Mouse (Mus musculus): ENCODE results near the gene 3110082I17Rik. TPM values are rescaled to one million over a fixed set of nuclear protein-coding genes. Genes with fewer than 3 reads are reported as not detected.
A peak's percentile ranks its signal among the peaks of the same experiment; 100 is the strongest.

3110082I17Rik gene
- polyA plus RNA-seq, 2 experiments, result 11.2 to 11.6 TPM

GRCm38 (mm10) chr5:139411117-139411516 lies 49.2 kb downstream of the 3110082I17Rik start:
- no peak overlapping the region for H3K27ac ChIP-seq
- no peaks in the 10 kb centered on the region for H3K27me3 ChIP-seq (ENCODE audit: control insufficient read depth, insufficient read depth, low read length)
- DNase-seq (ENCODE audit: low read depth in 3 of 3, low spot score in 3 of 3) (no peak), ATAC-seq (ENCODE audit: insufficient read depth) (no peak)
- no peaks in the 10 kb centered on the region; a peak in 1 of 4 replicates for H3K4me1 ChIP-seq (replicated peaks; ENCODE audit: control insufficient read depth in 2 of 2, insufficient read depth in 2 of 2, low read length in 1 of 2)
- H3K4me3 ChIP-seq (ENCODE audit: insufficient read depth in 1 of 2, low read depth in 2 of 2, low read length in 2 of 2), result no peak overlapping the region
- no peak for TF ChIP-seq CTCF (IDR thresholded peaks at IDR 0.05; ENCODE audit: low read depth)
- TF ChIP-seq EP300 (IDR thresholded peaks at IDR 0.05; ENCODE audit: low read depth), result no peak
- 76% methylated on average over 6 of the region's 6 CpGs for WGBS (ENCODE audit: insufficient replicate concordance)
- no peaks in the 10 kb centered on the region for H3K9me3 ChIP-seq (ENCODE audit: control insufficient read depth, low read length)
- H3K4me2 ChIP-seq (ENCODE audit: low read depth), result no peak overlapping the region
- H3K9ac ChIP-seq (replicated peaks), result no peak overlapping the region
- no peaks in the 10 kb centered on the region for H3K36me3 ChIP-seq (replicated peaks; ENCODE audit: control insufficient read depth, insufficient read depth, low read depth)

DNA sequence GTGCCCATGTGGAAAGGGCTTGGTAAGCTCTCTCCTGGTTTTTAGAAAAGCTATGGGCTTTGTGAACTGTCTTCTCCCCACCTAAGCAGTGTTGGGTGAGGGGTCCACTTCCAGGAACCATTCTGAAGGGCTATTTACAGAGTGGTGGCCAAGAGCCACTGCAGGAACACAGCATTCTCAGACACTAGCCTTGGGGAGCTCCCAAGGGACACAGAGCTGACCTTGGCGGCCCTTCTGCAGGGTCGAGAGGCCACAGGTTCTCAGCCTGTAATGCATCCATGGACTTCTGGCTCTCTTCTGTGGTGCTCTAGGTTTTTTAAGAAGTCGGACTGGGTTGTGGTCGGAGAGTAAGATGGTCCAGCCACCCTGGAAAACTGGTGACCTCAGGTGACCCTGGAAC lies 50.3 kb downstream of the 3110082I17Rik start:
- H3K27ac ChIP-seq, result no peak overlapping the region
- no peaks in the 10 kb centered on the region for H3K27me3 ChIP-seq (ENCODE audit: control insufficient read depth, insufficient read depth, low read length)
- ATAC-seq (ENCODE audit: insufficient read depth), result no peak
- no peak overlapping the region for H3K4me2 ChIP-seq (ENCODE audit: low read depth)
- TF ChIP-seq EP300 (IDR thresholded peaks at IDR 0.05; ENCODE audit: low read depth) (no peak), CTCF (IDR thresholded peaks at IDR 0.05; ENCODE audit: low read depth) (no peak)
- no peak for DNase-seq (ENCODE audit: low read depth in 3 of 3, low spot score in 3 of 3)
- no peaks in the 10 kb centered on the region for H3K36me3 ChIP-seq (replicated peaks; ENCODE audit: control insufficient read depth, insufficient read depth, low read depth)
- H3K9ac ChIP-seq (replicated peaks), result no peak overlapping the region
- no peaks in the 10 kb centered on the region for H3K9me3 ChIP-seq (ENCODE audit: control insufficient read depth, low read length)
- 73% methylated on average over 4 of the region's 4 CpGs for WGBS (ENCODE audit: insufficient replicate concordance)
- H3K4me3 ChIP-seq (ENCODE audit: insufficient read depth in 1 of 2, low read depth in 2 of 2, low read length in 2 of 2), result no peak overlapping the region
- peaks cover 4 to 9% of the 10 kb centered on the region in 2 experiments; a peak in 3 of 4 replicates for H3K4me1 ChIP-seq (replicated peaks; ENCODE audit: control insufficient read depth in 2 of 2, insufficient read depth in 2 of 2, low read length in 1 of 2)

- Histone ChIP-seq H3K9ac (replicated peaks) (no peak overlapping the region), H3K4me1 (replicated peaks; ENCODE audit: control insufficient read depth in 2 of 2, insufficient read depth in 2 of 2, low read length in 1 of 2) (peaks cover 4 to 16% of the 10 kb centered on the region in 2 experiments; a peak in 3 of 4 replicates), H3K27me3 (ENCODE audit: control insufficient read depth, insufficient read depth, low read length) (no peaks in the 10 kb centered on the region), H3K27ac (no peak overlapping the region), H3K9me3 (ENCODE audit: control insufficient read depth, low read length) (no peaks in the 10 kb centered on the region), H3K4me2 (ENCODE audit: low read depth) (no peak overlapping the region), H3K36me3 (replicated peaks; ENCODE audit: control insufficient read depth, insufficient read depth, low read depth) (no peaks in the 10 kb centered on the region), H3K4me3 (ENCODE audit: insufficient read depth in 1 of 2, low read depth in 2 of 2, low read length in 2 of 2) (no peak overlapping the region)
- 65% methylated on average over 12 of the region's 12 CpGs for WGBS (ENCODE audit: insufficient replicate concordance)
- no peak for TF ChIP-seq CTCF (IDR thresholded peaks at IDR 0.05; ENCODE audit: low read depth)
- TF ChIP-seq EP300 (IDR thresholded peaks at IDR 0.05; ENCODE audit: low read depth), result no peak
- DNase-seq (ENCODE audit: low read depth in 3 of 3, low spot score in 3 of 3) (no peak), ATAC-seq (ENCODE audit: insufficient read depth) (no peak)
Observed at GRCm38 (mm10) chr5:139409412-139409811, 50.9 kb downstream of the 3110082I17Rik start.

DNA sequence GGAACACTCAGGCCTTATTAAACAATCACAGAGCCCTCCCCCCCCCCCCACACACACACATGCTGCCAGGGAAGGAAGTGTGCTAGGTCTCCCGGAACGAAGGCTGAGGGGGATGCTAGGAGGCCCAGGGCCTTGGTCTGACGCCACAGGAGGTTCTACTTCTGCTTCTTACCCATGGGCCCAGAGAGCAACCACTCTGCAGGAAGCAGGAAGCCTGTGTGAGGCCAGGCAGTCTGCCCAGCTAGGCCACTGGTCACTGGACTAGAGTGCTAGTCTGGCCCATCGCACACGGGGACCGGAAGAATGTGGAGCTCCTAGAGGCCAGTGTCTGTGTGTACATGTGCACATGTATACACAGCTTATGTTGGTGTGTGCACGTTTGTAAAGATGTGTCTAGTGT lies 51.8 kb downstream of the 3110082I17Rik start:
- ATAC-seq (ENCODE audit: insufficient read depth) (no peak), DNase-seq (ENCODE audit: low read depth in 3 of 3, low spot score in 3 of 3) (no peak)
- Histone ChIP-seq H3K9me3 (ENCODE audit: control insufficient read depth, low read length) (no peaks in the 10 kb centered on the region), H3K27ac (no peak overlapping the region), H3K4me2 (ENCODE audit: low read depth) (no peak overlapping the region), H3K36me3 (replicated peaks; ENCODE audit: control insufficient read depth, insufficient read depth, low read depth) (no peaks in the 10 kb centered on the region), H3K4me3 (ENCODE audit: insufficient read depth in 1 of 2, low read depth in 2 of 2, low read length in 2 of 2) (no peak overlapping the region), H3K9ac (replicated peaks) (no peak overlapping the region), H3K4me1 (replicated peaks; ENCODE audit: control insufficient read depth in 2 of 2, insufficient read depth in 2 of 2, low read length in 1 of 2) (peaks cover 4 to 22% of the 10 kb centered on the region in 2 experiments; a peak in 3 of 4 replicates), H3K27me3 (ENCODE audit: control insufficient read depth, insufficient read depth, low read length) (no peaks in the 10 kb centered on the region)
- 40% methylated on average over 7 of the region's 7 CpGs for WGBS (ENCODE audit: insufficient replicate concordance)
- TF ChIP-seq EP300 (IDR thresholded peaks at IDR 0.05; ENCODE audit: low read depth) (no peak), CTCF (IDR thresholded peaks at IDR 0.05; ENCODE audit: low read depth) (peak; percentile 17; the same call in 1 of the 2 replicates)

GRCm38 (mm10) chr5:139407121-139407885 lies 53.0 kb downstream of the 3110082I17Rik start:
- Histone ChIP-seq H3K9ac (replicated peaks) (no peak overlapping the region), H3K4me1 (replicated peaks; ENCODE audit: control insufficient read depth in 2 of 2, insufficient read depth in 2 of 2, low read length in 1 of 2) (peaks cover 4 to 22% of the 10 kb centered on the region in 2 experiments; a peak in 3 of 4 replicates), H3K9me3 (ENCODE audit: control insufficient read depth, low read length) (no peaks in the 10 kb centered on the region), H3K4me3 (ENCODE audit: insufficient read depth in 1 of 2, low read depth in 2 of 2, low read length in 2 of 2) (no peak overlapping the region), H3K27me3 (ENCODE audit: control insufficient read depth, insufficient read depth, low read length) (no peaks in the 10 kb centered on the region), H3K36me3 (replicated peaks; ENCODE audit: control insufficient read depth, insufficient read depth, low read depth) (no peaks in the 10 kb centered on the region), H3K4me2 (ENCODE audit: low read depth) (peak overlapping the region; percentile 4; the same call in 1 of the 2 replicates), H3K27ac (no peak overlapping the region)
- 63% methylated on average over 14 of the region's 14 CpGs for WGBS (ENCODE audit: insufficient replicate concordance)
- ATAC-seq (ENCODE audit: insufficient read depth), result no peak
- DNase-seq (ENCODE audit: low read depth in 3 of 3, low spot score in 3 of 3), result no peak
- peak; percentile 19 for TF ChIP-seq CTCF (IDR thresholded peaks at IDR 0.05; ENCODE audit: low read depth)
- TF ChIP-seq EP300 (IDR thresholded peaks at IDR 0.05; ENCODE audit: low read depth), result no peak

Measured in liver, embryonic 14.5 days (tissue).